38 mouse cellular contexts compared by ENCODE assay signal in genomic region chr5:138767650-138768049, GRCm38 (mm10). TPM values are rescaled to one million over a fixed set of nuclear protein-coding genes. Genes with fewer than 3 reads are reported as not detected.
"Had no signal": no experiment of that assay in that cellular context is flagged by ENCODE, and none has a peak within 500 bp of the region (broad histone marks: within the 10 kb centered on the region; RNA-seq: fewer than 3 reads in every experiment).

No protein-coding gene starts in this region.

- H3K27ac ChIP-seq: embryonic facial prominence, embryonic 10.5 days; embryonic facial prominence, embryonic 12.5 days; embryonic facial prominence, embryonic 13.5 days; embryonic facial prominence, embryonic 15.5 days; forebrain, embryonic 10.5 days; forebrain, embryonic 12.5 days; forebrain, embryonic 13.5 days; forebrain, embryonic 15.5 days; heart, adult 2 months had no signal

- H3K27me3 ChIP-seq: embryonic facial prominence, embryonic 12.5 days; embryonic facial prominence, embryonic 13.5 days; embryonic facial prominence, embryonic 15.5 days; forebrain, embryonic 12.5 days; forebrain, embryonic 13.5 days; forebrain, embryonic 15.5 days had no signal

- DNase-seq: cerebellum, adult 18-20 months; cerebellum, adult 2 months; cerebellum, adult 8-10 months; cerebellum, adult 9-10 months; cerebellum, adult 9-11 months; cerebellum, postnatal 10 days; cerebellum, postnatal 14 days; cerebellum, postnatal 25 days; cerebellum, postnatal 36 days; embryo, embryonic 11 days; forebrain, postnatal 0 days; gastrocnemius, adult 2 months; gastrocnemius, postnatal 14 days; gastrocnemius, postnatal 25 days; gastrocnemius, postnatal 36 days had no signal

- H3K4me2 ChIP-seq: embryonic facial prominence, embryonic 12.5 days; embryonic facial prominence, embryonic 13.5 days; embryonic facial prominence, embryonic 15.5 days; forebrain, embryonic 12.5 days; forebrain, embryonic 13.5 days; forebrain, embryonic 15.5 days had no signal

- H3K4me3 ChIP-seq: embryonic facial prominence, embryonic 10.5 days; embryonic facial prominence, embryonic 12.5 days; embryonic facial prominence, embryonic 13.5 days; embryonic facial prominence, embryonic 15.5 days; erythroblast, embryonic 14.5 days; forebrain, embryonic 10.5 days; forebrain, embryonic 12.5 days; forebrain, embryonic 13.5 days; forebrain, embryonic 15.5 days; gastrocnemius, adult 2 months; heart, adult 2 months had no signal

- H3K36me3 ChIP-seq: embryonic facial prominence, embryonic 10.5 days; embryonic facial prominence, embryonic 12.5 days; embryonic facial prominence, embryonic 13.5 days had no signal

- H3K4me1 ChIP-seq: embryonic facial prominence, embryonic 12.5 days; embryonic facial prominence, embryonic 13.5 days; embryonic facial prominence, embryonic 15.5 days; forebrain, embryonic 10.5 days; forebrain, embryonic 12.5 days; forebrain, embryonic 13.5 days; forebrain, embryonic 15.5 days had no signal

- H3K9me3 ChIP-seq: embryonic facial prominence, embryonic 10.5 days; embryonic facial prominence, embryonic 12.5 days; embryonic facial prominence, embryonic 13.5 days; embryonic facial prominence, embryonic 15.5 days; forebrain, embryonic 10.5 days; forebrain, embryonic 12.5 days; forebrain, embryonic 13.5 days; forebrain, embryonic 15.5 days had no signal

- ATAC-seq: forebrain, embryonic 13.5 days; forebrain, embryonic 14.5 days; forebrain, embryonic 15.5 days; forebrain, embryonic 16.5 days; forebrain, postnatal 0 days had no signal

- H3K9ac ChIP-seq: embryonic facial prominence, embryonic 12.5 days; embryonic facial prominence, embryonic 13.5 days; embryonic facial prominence, embryonic 15.5 days; forebrain, embryonic 12.5 days; forebrain, embryonic 13.5 days; forebrain, embryonic 15.5 days; forebrain, postnatal 0 days had no signal

RNA-seq across cellular contexts. Expression of gene Gm5294, which starts 52.2 kb away (rescaled TPM):
- total RNA-seq: common myeloid progenitor, adult 5-6 weeks; forebrain, postnatal 0 days; gastrocnemius, adult 18-20 months; gastrocnemius, adult 2 months; gastrocnemius, adult 8-10 months; gastrocnemius, postnatal 14 days; gastrocnemius, postnatal 25 days; gastrocnemius, postnatal 36 days; gastrocnemius, postnatal 4 days; heart, adult 18-20 months; heart, adult 2 months had no signal
- polyA plus RNA-seq: cerebellum, adult 2 months; cortical plate, adult 2 months; embryonic facial prominence, embryonic 10.5 days; embryonic facial prominence, embryonic 11.5 days; embryonic facial prominence, embryonic 13.5 days; embryonic facial prominence, embryonic 14.5 days; embryonic facial prominence, embryonic 15.5 days; erythroblast, embryonic 14.5 days; forebrain, embryonic 10.5 days; forebrain, embryonic 11.5 days; forebrain, embryonic 12.5 days; forebrain, embryonic 13.5 days; forebrain, embryonic 14.5 days; forebrain, embryonic 15.5 days; forebrain, embryonic 16.5 days; forebrain, postnatal 0 days; frontal cortex, adult 2 months; gonadal fat pad, adult 2 months; heart, adult 2 months had no signal
